Mouse (Mus musculus) heart, adult 2 months (tissue): ENCODE data around the gene Ccdc114.

ENCODE experiments used
- CTCF ChIP-seq: fragments of 200-600 bp; IDR thresholded peaks from 2 replicates; pipeline ENCODE4 v1.8.1; 2022; ENCODE audit warnings: antibody characterized with exemption, mild to moderate bottlenecking, moderate library complexity
- EP300 ChIP-seq: fragments of 200-500 bp; IDR thresholded peaks from 2 replicates; pipeline ENCODE4 v1.6.1; 2011; ENCODE audit warnings: low read depth, low read length, control low read depth; ENCODE audit not compliant: insufficient read depth
- POLR2A ChIP-seq: fragments of 200-500 bp; IDR thresholded peaks from 2 replicates; pipeline ENCODE4 v1.6.1; 2011; ENCODE audit warnings: mild to moderate bottlenecking, low read depth, low read length, control low read depth; ENCODE audit not compliant: insufficient read depth

GRCm38 (mm10) chr7:45921242-45921621, 2.6 kb upstream of the Ccdc114 start, which contains the start of gene Emp3:
- TF ChIP-seq CTCF (no peak), POLR2A (no peak; the same call in 1 of the 2 replicates), EP300 (no peak)
